Mouse (Mus musculus) testis, adult 2 months (tissue): ENCODE measurements around the gene Axdnd1.

ENCODE experiments used
- CTCF ChIP-seq: fragments of 200-500 bp; IDR thresholded peaks from 2 replicates; pipeline ENCODE4 v1.5.1; 2012; ENCODE audit warnings: low read depth, mild to moderate bottlenecking, inconsistent platforms, low read length, moderate library complexity; ENCODE audit not compliant: control insufficient read depth, insufficient read depth, insufficient replicate concordance
- POLR2A ChIP-seq: fragments of 200-500 bp; IDR thresholded peaks from 2 replicates; pipeline ENCODE4 v1.6.1; 2012; ENCODE audit warnings: low read depth, mild to moderate bottlenecking, inconsistent platforms, low read length, moderate library complexity; ENCODE audit not compliant: control insufficient read depth

DNA sequence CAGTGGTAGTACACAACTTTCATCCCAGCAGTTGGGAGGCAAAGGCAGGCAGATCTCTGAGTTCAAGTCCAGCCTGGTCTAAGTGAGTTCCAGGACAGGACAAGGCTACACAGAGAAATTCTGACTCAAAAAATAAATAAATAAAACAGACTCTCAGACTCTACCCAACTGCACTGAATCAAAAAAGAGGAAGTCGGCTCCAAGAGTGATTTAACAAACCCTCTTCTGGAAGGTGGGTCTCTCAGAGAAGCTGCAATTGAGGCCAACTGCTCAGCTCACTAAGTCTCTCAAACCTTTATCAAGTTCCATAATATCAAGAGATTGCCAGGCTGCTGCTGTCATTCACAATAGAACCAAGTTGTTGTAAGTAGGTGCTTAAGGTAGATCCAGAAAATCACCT lies 112.4 kb downstream of the Axdnd1 start:
- TF ChIP-seq CTCF, result no peak
- TF ChIP-seq POLR2A, result no peak
